Mouse (Mus musculus) gastrocnemius, postnatal 36 days (tissue): ENCODE data around the gene Ptpn13. TPM values are rescaled to one million over a fixed set of nuclear protein-coding genes. Genes with fewer than 3 reads are reported as not detected.

Experiments used
- DNase-seq, 2 experiments: peaks; one replicate each; pipeline ENCODE4 v3.0.0; 2022
- intact Hi-C: fragments of 180-260 bp; cut with DNase I; formaldehyde crosslinking; loops from one replicate; pipeline ENCODE4 v1.15.1; 2025
- long read RNA-seq, 2 experiments: library from polyadenylated mRNA; stranded (forward); transcript quantifications; one replicate each; pipeline ENCODE4 v2.0.0; 2021
- total RNA-seq, 2 experiments: library from RNA; stranded (reverse); gene quantifications; 2 replicates each; pipeline ENCODE4 v1.2.3; 2021

The Ptpn13 gene
- total RNA-seq = 1 to 10 TPM; 2.3 to 2.4 TPM
- long read RNA-seq, experiment 1, partial matches to known transcripts = 2 of 3 reads
- long read RNA-seq, experiment 1, other reads (novel, unspliced or antisense) = 1 of 3 reads
- long read RNA-seq, experiment 2, partial matches to known transcripts = 0 of 1 reads
- long read RNA-seq, experiment 2, other reads (novel, unspliced or antisense) = 1 of 1 reads

- peak; percentile 84 to 92 for DNase-seq
- intact Hi-C loops = no loop called here
These were observed at the start of gene Ptpn13 for GRCm38 (mm10) chr5:103424678-103425319. Gene Ptpn13 (plus strand): TSS chr5:103425192.

- intact Hi-C loops = no loop called here
- DNase-seq = no peak
These were observed 49.8 kb upstream of the Ptpn13 start for GRCm38 (mm10) chr5:103375226-103375625.

- DNase-seq = peak in 1 of 2 experiments; percentile 18
- intact Hi-C loops = no loop called here
These were observed 48.4 kb upstream of the Ptpn13 start for GRCm38 (mm10) chr5:103376354-103377295.

- intact Hi-C loops = no loop called here
- no peak for DNase-seq
These were observed 47.4 kb upstream of the Ptpn13 start for GRCm38 (mm10) chr5:103377493-103378130.

- DNase-seq = no peak
- intact Hi-C loops = no loop called here
These were observed 44.0 kb upstream of the Ptpn13 start for GRCm38 (mm10) chr5:103380785-103381527.

- intact Hi-C loops = no loop called here
These were observed 42.0 kb upstream of the Ptpn13 start for GRCm38 (mm10) chr5:103382951-103383350.

GRCm38 (mm10) chr5:103384021-103384420 lies 41.0 kb upstream of the Ptpn13 start:
- intact Hi-C loops = no loop called here
- DNase-seq = no peak

More at GRCm38 (mm10) chr5:103382951-103383350, 42.0 kb upstream of the Ptpn13 start:
- no peak for DNase-seq

GRCm38 (mm10) chr5:103387540-103388026 lies 37.4 kb upstream of the Ptpn13 start:
- intact Hi-C loops = no loop called here
- DNase-seq = peak; percentile 40 to 51

GRCm38 (mm10) chr5:103389415-103389814 lies 35.6 kb upstream of the Ptpn13 start:
- intact Hi-C loops = no loop called here

GRCm38 (mm10) chr5:103393220-103393619 lies 31.8 kb upstream of the Ptpn13 start:
- DNase-seq = no peak
- intact Hi-C loops = no loop called here

More at GRCm38 (mm10) chr5:103389415-103389814, 35.6 kb upstream of the Ptpn13 start:
- DNase-seq = no peak

- DNase-seq = no peak
- intact Hi-C loops = no loop called here
These were observed 31.2 kb upstream of the Ptpn13 start for GRCm38 (mm10) chr5:103393752-103394151.

GRCm38 (mm10) chr5:103395683-103396082 lies 29.3 kb upstream of the Ptpn13 start:
- DNase-seq = no peak

GRCm38 (mm10) chr5:103397429-103397828 lies 27.6 kb upstream of the Ptpn13 start:
- intact Hi-C loops = no loop called here

More at GRCm38 (mm10) chr5:103395683-103396082, 29.3 kb upstream of the Ptpn13 start:
- intact Hi-C loops = no loop called here

GRCm38 (mm10) chr5:103404213-103404968 lies 20.6 kb upstream of the Ptpn13 start:
- intact Hi-C loops = no loop called here
- DNase-seq = no peak

More at GRCm38 (mm10) chr5:103397429-103397828, 27.6 kb upstream of the Ptpn13 start:
- no peak for DNase-seq

GRCm38 (mm10) chr5:103405921-103406320 lies 19.1 kb upstream of the Ptpn13 start:
- no peak for DNase-seq
- intact Hi-C loops = no loop called here

GRCm38 (mm10) chr5:103412020-103412747 lies 12.8 kb upstream of the Ptpn13 start:
- DNase-seq = no peak
- intact Hi-C loops = no loop called here

- intact Hi-C loops = no loop called here
- DNase-seq = no peak
These were observed 10.4 kb upstream of the Ptpn13 start for GRCm38 (mm10) chr5:103414542-103414941.

GRCm38 (mm10) chr5:103418009-103418408 lies 7.0 kb upstream of the Ptpn13 start:
- intact Hi-C loops = no loop called here
- DNase-seq = no peak
